Mouse (Mus musculus): ENCODE measurements around the gene Mblac2. TPM values are rescaled to one million over a fixed set of nuclear protein-coding genes. Genes with fewer than 3 reads are reported as not detected.

Gene Mblac2
- polyA plus RNA-seq, 1 experiment from 2014 or later = 9.5 TPM

DNA sequence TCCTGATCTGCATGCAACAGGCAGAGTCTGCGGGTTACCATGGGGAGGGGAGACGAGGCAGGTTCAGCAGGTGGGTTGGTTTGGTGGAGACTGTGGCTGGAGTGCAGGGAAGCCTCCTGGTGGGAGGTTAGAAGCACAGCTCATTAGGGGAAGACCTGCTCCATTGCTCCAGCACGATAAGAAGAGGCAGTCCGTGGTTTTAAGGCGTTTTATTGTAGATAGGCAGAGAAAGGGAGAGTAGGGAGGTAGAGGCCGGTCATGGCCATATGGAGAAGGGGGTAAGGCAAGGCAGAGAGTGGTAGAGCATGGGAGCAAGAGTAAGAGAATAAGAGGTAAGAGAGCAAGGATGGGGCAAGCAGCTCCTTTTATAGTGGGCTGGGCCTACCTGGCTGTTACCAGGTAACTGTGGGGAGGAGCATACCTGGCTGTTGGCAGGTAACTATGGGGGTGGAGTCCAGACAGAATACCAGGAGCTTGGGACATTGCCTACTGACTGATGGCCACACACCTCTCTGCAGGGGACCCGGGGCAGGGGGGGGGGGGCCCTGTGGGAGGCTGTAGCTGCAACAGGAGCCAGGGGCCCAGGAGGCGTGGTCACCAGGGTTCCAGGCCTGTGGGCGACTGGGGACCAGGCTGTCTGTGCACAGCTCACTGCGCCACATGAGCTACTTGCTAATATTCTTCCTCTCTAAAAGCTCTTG is 32.4 kb downstream of the Mblac2 start:
- H3K27ac ChIP-seq = no peak overlapping the region
- H3K27me3 ChIP-seq = no peaks in the 10 kb centered on the region
- 44% methylated on average over 10 of the region's 10 CpGs for WGBS
- no peak overlapping the region for H3K4me2 ChIP-seq
- no peaks in the 10 kb centered on the region for H3K9me3 ChIP-seq
- ATAC-seq (ENCODE audit: insufficient number of reproducible peaks, insufficient read depth, low FRiP score, low TSS enrichment, low read depth) = peak; percentile 43; the same call in 1 of the 2 replicates
- H3K36me3 ChIP-seq = no peaks in the 10 kb centered on the region
- H3K9ac ChIP-seq = no peak overlapping the region
- no peaks in the 10 kb centered on the region for H3K4me1 ChIP-seq
- H3K4me3 ChIP-seq = no peak overlapping the region

DNA sequence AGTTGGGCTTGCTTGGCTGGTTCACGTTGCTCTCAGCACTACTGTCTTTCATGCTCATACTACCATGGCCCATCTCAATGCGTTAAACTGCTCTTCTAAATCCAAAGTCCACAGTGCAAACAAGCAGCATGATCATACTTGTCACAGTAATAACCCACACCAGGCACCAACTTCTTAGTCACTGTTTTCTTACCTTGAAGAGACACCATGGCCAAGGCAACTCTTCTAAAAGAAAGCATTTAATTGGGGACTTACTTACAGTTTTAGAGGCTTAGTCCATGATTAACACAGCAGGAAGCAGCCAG is 32.9 kb downstream of the Mblac2 start:
- no peaks in the 10 kb centered on the region for H3K9me3 ChIP-seq
- no peak overlapping the region for H3K4me2 ChIP-seq
- WGBS = 31% methylated on average over 2 of the region's 2 CpGs
- H3K27ac ChIP-seq = no peak overlapping the region
- H3K27me3 ChIP-seq = no peaks in the 10 kb centered on the region
- H3K9ac ChIP-seq = no peak overlapping the region
- H3K4me1 ChIP-seq = no peaks in the 10 kb centered on the region
- no peak for ATAC-seq (ENCODE audit: insufficient number of reproducible peaks, insufficient read depth, low FRiP score, low TSS enrichment, low read depth)
- no peaks in the 10 kb centered on the region for H3K36me3 ChIP-seq
- no peak overlapping the region for H3K4me3 ChIP-seq

DNA sequence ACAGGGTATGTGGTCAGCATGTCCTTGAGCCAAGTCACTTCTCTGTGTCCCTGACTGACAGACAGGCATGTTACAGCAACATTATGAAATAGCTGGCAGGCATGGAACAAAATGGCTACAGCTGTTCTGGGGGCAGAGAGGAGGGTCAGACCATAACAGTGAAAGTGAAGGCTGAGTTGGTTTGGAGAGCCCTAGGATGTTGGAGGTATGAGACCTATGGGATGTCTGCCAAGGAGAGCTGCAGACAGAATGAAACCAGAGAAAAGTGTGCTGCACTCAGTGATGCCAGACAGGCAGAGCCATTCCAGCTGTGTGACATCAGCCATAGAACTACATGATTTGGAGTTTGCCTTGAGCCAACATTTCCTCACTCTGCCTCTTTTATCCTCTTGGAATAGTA is 43.7 kb downstream of the Mblac2 start:
- no peak for ATAC-seq (ENCODE audit: insufficient number of reproducible peaks, insufficient read depth, low FRiP score, low TSS enrichment, low read depth)
- Histone ChIP-seq H3K4me1 (no peaks in the 10 kb centered on the region), H3K36me3 (no peaks in the 10 kb centered on the region; the same call in 1 of the 2 replicates), H3K9me3 (no peaks in the 10 kb centered on the region), H3K9ac (no peak overlapping the region), H3K27ac (no peak overlapping the region), H3K4me2 (no peak overlapping the region), H3K27me3 (no peaks in the 10 kb centered on the region), H3K4me3 (no peak overlapping the region)

DNA sequence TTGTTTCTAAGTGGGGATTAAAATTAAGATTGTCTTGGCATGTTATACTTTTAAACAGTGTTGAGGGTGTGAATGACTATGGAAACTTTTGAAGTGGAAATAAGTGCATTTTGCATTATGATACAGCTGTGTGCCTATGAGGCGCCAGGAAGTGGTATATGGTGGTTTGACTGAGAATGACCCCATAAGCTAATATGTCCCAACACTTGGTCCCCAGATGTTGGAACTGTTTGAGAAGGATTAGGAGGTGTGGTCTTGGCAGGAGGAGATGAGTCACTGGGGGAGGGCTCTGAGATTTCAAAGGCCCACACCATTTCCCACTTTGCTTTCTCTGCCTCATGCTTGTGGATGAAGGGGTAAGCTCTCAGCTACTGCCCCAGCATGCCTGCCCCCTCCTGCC is 44.2 kb downstream of the Mblac2 start:
- 87% methylated on average over 1 of the region's 1 CpGs for WGBS
- no peaks in the 10 kb centered on the region for H3K4me1 ChIP-seq
- H3K27me3 ChIP-seq = no peaks in the 10 kb centered on the region
- ATAC-seq (ENCODE audit: insufficient number of reproducible peaks, insufficient read depth, low FRiP score, low TSS enrichment, low read depth) = no peak
- no peak overlapping the region for H3K27ac ChIP-seq
- no peak overlapping the region for H3K4me3 ChIP-seq
- no peak overlapping the region for H3K4me2 ChIP-seq
- H3K36me3 ChIP-seq = no peaks in the 10 kb centered on the region; the same call in 1 of the 2 replicates
- H3K9ac ChIP-seq = no peak overlapping the region
- no peaks in the 10 kb centered on the region for H3K9me3 ChIP-seq

DNA sequence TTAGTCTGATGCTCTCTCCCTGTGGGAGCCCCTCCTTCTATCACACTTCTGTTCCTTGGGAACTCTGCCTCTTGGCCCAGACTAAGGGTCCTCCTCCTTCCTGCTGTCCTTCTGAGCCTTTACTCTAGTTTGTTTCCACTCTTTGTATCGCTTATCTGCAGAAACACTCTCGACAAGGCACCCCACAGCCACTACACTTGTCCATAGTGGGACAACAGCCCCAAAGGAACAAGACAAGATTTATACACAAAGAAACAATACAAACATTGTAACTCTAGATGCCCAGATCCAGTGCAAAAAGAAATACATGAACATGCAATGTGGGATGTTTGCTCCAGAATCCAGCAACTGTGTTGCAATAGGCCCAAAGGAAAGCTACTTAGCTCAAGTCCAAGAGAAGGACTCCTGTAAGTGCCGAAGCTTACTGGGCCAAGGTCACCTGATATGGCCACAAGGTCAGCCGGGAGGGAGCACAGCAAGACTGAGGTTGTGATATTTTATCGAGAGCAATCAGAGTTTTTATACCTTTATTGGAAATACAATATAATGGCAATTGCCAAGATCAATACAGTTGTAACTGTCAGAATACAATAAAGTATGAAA is 46.0 kb downstream of the Mblac2 start:
- no peak for ATAC-seq (ENCODE audit: insufficient number of reproducible peaks, insufficient read depth, low FRiP score, low TSS enrichment, low read depth)

DNA sequence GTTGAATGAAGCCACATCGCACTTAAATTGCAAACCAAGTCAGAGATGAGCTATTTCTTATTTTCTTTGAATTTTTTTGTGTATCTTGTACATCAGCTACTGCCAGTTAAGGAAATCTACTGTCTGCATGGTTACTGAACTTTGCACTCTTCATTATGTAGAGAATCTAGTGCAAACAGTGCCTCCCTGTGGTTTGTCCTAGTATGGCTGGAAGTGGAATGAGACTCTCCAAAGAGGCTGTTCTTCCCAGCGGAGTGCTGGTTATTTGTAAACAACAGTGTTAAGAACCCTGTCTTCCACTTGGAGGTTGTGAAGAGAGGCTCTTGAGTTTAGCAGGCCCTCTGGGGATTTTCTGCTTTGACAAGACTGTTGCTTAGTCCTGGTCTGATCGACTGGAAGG is 49.2 kb downstream of the Mblac2 start:
- Histone ChIP-seq H3K4me2 (no peak overlapping the region), H3K27ac (no peak overlapping the region), H3K4me3 (no peak overlapping the region), H3K9me3 (no peaks in the 10 kb centered on the region), H3K27me3 (no peaks in the 10 kb centered on the region), H3K4me1 (no peaks in the 10 kb centered on the region), H3K9ac (no peak overlapping the region), H3K36me3 (no peaks in the 10 kb centered on the region; the same call in 1 of the 2 replicates)
- 35% methylated on average over 3 of the region's 3 CpGs for WGBS
- no peak for ATAC-seq (ENCODE audit: insufficient number of reproducible peaks, insufficient read depth, low FRiP score, low TSS enrichment, low read depth)

More for the DNA sequence above, 46.0 kb downstream of the Mblac2 start:
- no peak overlapping the region for H3K27ac ChIP-seq
- no peaks in the 10 kb centered on the region for H3K27me3 ChIP-seq
- H3K4me3 ChIP-seq = no peak overlapping the region
- H3K9ac ChIP-seq = no peak overlapping the region
- H3K4me1 ChIP-seq = no peaks in the 10 kb centered on the region
- 85% methylated on average over 5 of the region's 5 CpGs for WGBS
- H3K4me2 ChIP-seq = no peak overlapping the region
- no peaks in the 10 kb centered on the region; the same call in 1 of the 2 replicates for H3K36me3 ChIP-seq
- H3K9me3 ChIP-seq = no peaks in the 10 kb centered on the region

DNA sequence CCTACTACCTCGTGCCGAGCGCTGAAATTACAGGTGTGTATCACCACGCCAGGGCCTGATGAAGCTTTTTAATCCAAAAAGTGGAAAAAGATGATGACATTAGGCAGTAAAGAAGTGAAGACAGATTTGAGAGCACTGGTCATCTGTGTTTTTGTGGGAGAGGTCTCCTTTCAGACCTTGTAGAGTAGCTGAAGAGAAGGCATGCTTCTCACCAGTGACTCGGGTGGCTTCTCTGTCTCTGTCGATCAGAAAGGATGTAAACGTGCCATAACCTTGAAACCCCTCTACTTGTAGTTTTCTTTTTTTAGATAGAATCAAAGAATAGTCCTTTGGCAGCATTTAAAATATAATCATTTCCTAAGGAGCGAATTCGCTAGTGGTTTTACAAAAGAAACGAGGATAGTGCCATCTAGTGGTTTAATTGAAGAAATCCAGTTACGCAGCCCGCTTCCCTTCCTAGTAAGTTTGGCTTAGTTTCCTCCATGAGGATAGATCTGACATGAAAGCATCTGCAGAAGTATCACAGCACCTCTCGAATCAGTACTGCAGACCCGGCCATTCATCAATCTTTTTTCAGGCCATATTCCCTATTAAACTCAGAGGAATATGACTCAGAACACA is 50.5 kb downstream of the Mblac2 start:
- Histone ChIP-seq H3K4me3 (no peak overlapping the region), H3K9me3 (no peaks in the 10 kb centered on the region), H3K36me3 (no peaks in the 10 kb centered on the region), H3K27me3 (no peaks in the 10 kb centered on the region), H3K9ac (no peak overlapping the region), H3K27ac (no peak overlapping the region), H3K4me1 (no peaks in the 10 kb centered on the region), H3K4me2 (no peak overlapping the region)
- WGBS = 31% methylated on average over 14 of the region's 14 CpGs
- ATAC-seq (ENCODE audit: insufficient number of reproducible peaks, insufficient read depth, low FRiP score, low TSS enrichment, low read depth) = no peak

DNA sequence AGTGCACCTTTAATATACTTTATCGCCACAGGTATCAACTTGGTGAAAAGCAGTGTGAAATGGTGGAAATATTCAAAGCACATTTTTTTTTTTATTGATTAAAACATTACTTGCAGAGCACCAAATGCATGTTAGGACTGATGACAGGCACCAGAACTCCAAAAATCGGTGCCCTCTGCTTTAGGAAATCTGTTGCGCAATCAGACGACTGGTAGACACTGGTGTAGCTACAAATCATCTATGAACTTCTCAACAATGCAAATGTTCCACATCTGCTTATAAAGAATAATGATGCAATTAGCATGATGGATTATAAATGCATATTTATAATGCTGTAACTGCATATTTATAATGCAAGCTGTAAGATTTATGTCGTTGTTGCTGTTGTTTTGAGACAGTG is 53.0 kb downstream of the Mblac2 start:
- Histone ChIP-seq H3K36me3 (no peaks in the 10 kb centered on the region), H3K4me3 (no peak overlapping the region), H3K4me2 (no peak overlapping the region), H3K27ac (no peak overlapping the region), H3K27me3 (no peaks in the 10 kb centered on the region), H3K9ac (no peak overlapping the region), H3K9me3 (no peaks in the 10 kb centered on the region), H3K4me1 (no peaks in the 10 kb centered on the region)
- ATAC-seq (ENCODE audit: insufficient number of reproducible peaks, insufficient read depth, low FRiP score, low TSS enrichment, low read depth) = no peak
- 84% methylated on average over 5 of the region's 5 CpGs for WGBS

DNA sequence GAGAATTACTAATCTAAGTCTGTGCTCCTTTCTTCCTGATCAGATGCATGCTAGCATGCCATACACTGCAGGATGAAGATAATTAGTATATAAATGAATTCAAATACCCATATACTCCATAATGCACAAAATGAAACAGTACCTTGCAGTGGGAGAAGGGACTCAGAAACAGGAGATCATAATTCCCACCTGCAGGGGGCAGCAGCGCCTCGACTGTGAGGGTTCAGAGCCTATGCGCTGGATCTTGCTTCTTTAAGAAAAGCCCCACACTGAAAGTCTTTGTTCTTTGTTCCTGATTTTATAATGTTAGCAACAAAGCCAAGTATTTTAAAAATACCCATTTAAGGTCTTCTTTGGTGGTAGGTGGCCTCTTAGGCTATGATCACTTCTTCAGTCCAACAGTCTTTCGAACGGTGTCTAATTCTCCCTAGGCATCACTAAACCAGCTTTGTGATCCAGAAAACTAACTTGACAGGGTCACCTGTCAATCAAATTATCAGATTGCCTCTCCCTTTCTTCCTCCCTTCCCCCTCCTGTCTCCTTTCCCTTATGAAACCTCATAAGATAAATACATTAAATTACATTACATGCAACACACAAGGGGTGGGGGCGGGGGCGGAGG is 56.0 kb downstream of the Mblac2 start:
- WGBS = 78% methylated on average over 7 of the region's 7 CpGs
- H3K27ac ChIP-seq = no peak overlapping the region
- no peak overlapping the region for H3K9ac ChIP-seq
- no peak overlapping the region for H3K4me2 ChIP-seq
- H3K4me3 ChIP-seq = no peak overlapping the region
- no peaks in the 10 kb centered on the region for H3K9me3 ChIP-seq
- H3K27me3 ChIP-seq = no peaks in the 10 kb centered on the region
- no peak for ATAC-seq (ENCODE audit: insufficient number of reproducible peaks, insufficient read depth, low FRiP score, low TSS enrichment, low read depth)
- no peaks in the 10 kb centered on the region for H3K4me1 ChIP-seq
- H3K36me3 ChIP-seq = no peaks in the 10 kb centered on the region

DNA sequence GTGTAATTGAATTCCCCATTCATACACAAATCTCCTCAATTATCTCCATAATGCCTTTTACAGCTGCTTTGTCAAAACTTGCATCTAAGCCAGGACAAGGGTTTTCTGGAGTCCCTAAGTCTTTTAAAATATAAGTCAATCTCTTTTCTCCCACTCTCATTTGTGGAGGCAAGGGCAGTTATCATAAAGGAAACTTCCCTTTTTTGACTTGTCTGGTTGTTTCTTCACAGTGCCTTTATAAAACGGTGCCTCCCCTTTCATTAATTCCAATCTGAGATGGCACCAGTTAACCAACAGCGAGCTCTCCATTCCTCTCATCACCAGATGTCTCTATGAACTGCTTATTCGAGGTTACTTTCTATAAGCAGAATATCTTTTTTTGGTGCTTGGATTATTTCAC is 65.1 kb downstream of the Mblac2 start:
- Histone ChIP-seq H3K9me3 (no peaks in the 10 kb centered on the region), H3K4me1 (no peaks in the 10 kb centered on the region), H3K27ac (no peak overlapping the region), H3K27me3 (no peaks in the 10 kb centered on the region), H3K4me2 (no peak overlapping the region), H3K4me3 (no peak overlapping the region), H3K9ac (no peak overlapping the region), H3K36me3 (no peaks in the 10 kb centered on the region)
- 82% methylated on average over 3 of the region's 3 CpGs for WGBS
- no peak for ATAC-seq (ENCODE audit: insufficient number of reproducible peaks, insufficient read depth, low FRiP score, low TSS enrichment, low read depth)

DNA sequence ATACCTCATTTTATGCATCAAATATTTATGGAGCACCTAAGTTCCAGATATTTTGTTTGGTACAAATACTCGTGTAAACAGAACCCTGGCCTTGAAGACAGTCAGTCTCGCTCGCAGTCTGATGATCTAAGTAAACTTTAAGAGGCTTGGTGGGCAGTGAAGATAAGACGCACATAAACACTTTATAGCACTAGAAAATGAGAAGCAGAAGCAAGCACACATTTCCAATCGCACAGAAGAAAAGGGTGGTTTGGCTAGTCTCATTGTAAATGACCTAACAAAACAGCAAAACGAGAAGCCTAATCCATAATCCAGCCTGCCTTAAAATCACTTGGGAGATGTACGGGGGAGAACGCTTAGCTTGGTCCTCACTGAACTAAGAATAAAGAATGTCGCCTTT is 71.3 kb downstream of the Mblac2 start:
- Histone ChIP-seq H3K36me3 (peaks cover 5% of the 10 kb centered on the region; the same call in 1 of the 2 replicates), H3K4me3 (peak overlapping the region; percentile 67), H3K27ac (peak overlapping the region; percentile 99), H3K27me3 (no peaks in the 10 kb centered on the region), H3K9ac (peak overlapping the region; percentile 86), H3K9me3 (no peaks in the 10 kb centered on the region), H3K4me2 (peak overlapping the region; percentile 69), H3K4me1 (peaks cover 15% of the 10 kb centered on the region)
- 45% methylated on average over 9 of the region's 9 CpGs for WGBS
- no peak for ATAC-seq (ENCODE audit: insufficient number of reproducible peaks, insufficient read depth, low FRiP score, low TSS enrichment, low read depth)

DNA sequence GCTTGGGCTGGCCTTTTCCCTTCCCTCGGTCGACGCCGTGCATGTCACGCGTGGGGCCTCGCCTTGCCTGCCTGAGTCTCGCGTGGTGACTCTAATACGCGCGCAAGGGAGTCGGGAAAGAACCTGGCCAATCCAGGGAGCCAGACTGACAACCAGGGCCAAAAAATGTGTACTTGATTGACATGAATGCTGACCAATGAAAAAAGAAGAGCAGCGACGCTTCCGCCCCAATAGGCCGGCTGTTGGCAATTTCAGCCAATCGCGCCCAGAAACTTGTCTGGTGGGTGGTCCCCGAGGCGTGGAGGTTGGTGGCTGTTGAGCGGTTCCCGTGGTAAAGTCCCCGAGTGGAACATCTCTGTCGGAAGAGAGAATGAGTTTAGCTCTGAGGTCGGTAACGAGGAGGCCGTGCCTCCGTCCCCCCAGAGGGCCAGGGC is 71.8 kb downstream of the Mblac2 start, which contains the start of gene Cetn3:
Gene Cetn3, plus strand, starts transcription at position 107 of the 434 bp plus-strand sequence.
- under 1% methylated on average over 29 of the region's 29 CpGs for WGBS
- peak within 1 kb of the TSS; percentile 69 for H3K4me2 ChIP-seq

More for the DNA sequence above, 71.8 kb downstream of the Mblac2 start, which contains the start of gene Cetn3:
- H3K9me3 ChIP-seq = no peaks in the 10 kb centered on the region
- peak within 1 kb of the TSS; percentile 99 for H3K27ac ChIP-seq
- peaks cover 15% of the 10 kb centered on the region for H3K4me1 ChIP-seq
- no peaks in the 10 kb centered on the region for H3K27me3 ChIP-seq
- ATAC-seq (ENCODE audit: insufficient number of reproducible peaks, insufficient read depth, low FRiP score, low TSS enrichment, low read depth) = peak; percentile 90
- peak within 1 kb of the TSS; percentile 67 for H3K4me3 ChIP-seq
- H3K36me3 ChIP-seq = peaks cover 9% of the 10 kb centered on the region
- peak within 1 kb of the TSS; percentile 86 for H3K9ac ChIP-seq
